Mouse (Mus musculus) lung, postnatal 25 days (tissue): ENCODE measurements around the gene Col8a2.

Source experiments
- DNase-seq: peaks from one replicate; pipeline ENCODE4 v3.0.0; 2022; ENCODE audit warnings: low spot score

Gene Col8a2

DNA sequence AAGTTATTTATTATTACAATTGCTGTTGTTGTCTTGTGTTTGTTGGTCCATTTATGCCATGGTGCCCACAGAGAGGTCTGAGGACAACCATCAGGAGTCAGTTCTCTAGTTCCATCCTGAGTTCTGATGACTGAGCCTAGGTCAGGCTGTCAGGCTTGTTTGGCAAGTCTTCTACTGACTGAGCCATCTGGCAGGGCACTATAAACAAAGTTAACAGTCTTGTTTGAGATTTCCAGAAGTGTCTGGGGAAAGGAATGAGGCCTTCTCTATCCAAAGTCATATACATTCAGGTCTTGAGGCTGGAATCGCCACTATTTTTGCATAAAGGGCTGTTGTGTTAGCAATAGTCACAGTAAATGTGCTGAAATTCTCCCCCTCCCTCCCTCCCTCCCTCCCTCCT is 45.2 kb downstream of the Col8a2 start:
- peak; percentile 32 for DNase-seq

DNA sequence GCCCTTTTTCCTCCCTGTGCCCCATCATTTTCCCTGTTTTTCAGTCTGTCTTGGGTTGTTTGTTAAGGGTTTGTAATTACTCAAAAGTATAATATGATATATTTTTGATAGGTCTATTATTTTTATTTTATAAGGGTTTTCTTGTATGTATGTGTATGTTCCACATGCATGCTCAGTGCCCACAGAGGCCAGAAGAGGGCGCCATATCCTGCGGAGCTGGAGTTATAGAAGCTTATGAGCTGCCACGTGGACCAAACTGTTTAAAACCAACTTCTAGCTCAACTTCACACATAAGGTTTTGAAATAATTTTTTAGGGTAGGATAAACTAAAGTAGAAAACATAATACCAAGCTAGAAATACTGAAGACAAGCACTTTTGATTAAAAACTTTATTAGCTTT is 45.8 kb downstream of the Col8a2 start:
- DNase-seq: no peak

DNA sequence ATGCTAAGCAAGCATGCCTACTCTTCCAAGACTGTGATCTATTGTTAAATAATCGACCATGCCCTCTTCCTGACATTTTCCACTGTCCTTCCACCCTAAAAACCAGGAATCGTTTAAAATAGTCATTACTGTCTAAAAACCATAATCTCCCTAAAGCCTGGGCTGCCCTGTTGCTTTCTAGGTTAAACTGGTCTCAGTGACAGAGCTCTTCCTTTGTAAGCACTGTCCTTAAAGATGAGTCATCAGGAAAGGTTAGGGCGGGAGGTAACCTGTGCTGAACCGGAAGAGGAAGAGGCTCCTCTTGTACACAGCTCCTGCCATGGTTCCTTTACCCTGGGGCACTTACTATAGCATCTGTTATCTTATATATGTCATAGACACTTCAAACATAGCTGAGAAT is 52.9 kb downstream of the Col8a2 start:
- no peak for DNase-seq

DNA sequence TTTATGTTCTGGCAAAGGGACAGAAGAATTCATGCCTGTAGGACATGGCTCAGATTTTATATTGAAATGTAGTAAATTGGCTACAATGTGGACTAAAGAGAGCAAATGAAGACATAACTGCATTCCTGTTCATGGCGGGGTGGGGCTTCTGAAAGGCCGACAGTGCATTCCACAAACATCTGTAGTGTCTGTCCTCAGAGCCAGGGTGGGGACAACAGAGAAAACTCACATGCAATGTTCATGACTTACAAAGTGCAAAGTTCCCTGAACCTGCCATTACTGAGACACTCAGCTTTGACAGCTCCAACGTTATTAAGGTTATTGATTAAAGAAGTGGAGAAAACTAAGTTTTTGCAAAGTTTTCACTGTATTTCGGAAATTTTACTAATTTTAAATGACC is 56.9 kb downstream of the Col8a2 start:
- DNase-seq: no peak

DNA sequence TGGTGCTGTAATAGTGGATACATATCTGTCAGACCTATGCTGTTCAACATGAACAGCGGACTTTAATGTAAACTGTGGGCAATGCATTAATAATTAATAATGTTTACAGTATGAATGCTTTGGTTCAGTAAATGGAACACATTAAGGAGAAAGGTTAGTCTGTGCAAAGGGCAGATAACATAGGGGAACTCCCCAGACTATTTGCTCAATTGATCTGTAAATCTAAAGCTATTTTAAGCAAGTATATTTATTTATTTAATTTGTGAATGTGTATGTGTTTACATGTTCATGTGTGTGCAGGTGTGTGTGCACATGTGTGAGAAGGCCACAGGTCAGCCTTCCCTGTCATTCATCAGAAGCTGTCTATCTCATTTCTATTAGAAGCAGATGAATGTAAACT is 73.5 kb downstream of the Col8a2 start:
- DNase-seq: no peak
